Mouse (Mus musculus): ENCODE results near the gene Kcnk2. TPM values are rescaled to one million over a fixed set of nuclear protein-coding genes. Genes with fewer than 3 reads are reported as not detected.

Gene Kcnk2
- polyA plus RNA-seq, 1 experiment, result 5.8 TPM

- Histone ChIP-seq H3K27me3 (ENCODE audit: control insufficient read depth, insufficient read depth, low read length) (no peaks in the 10 kb centered on the region), H3K4me3 (ENCODE audit: control insufficient read depth, low read depth, low read length) (no peak overlapping the region), H3K4me1 (ENCODE audit: control insufficient read depth, insufficient read depth, low read length) (no peaks in the 10 kb centered on the region), H3K36me3 (ENCODE audit: control insufficient read depth, insufficient read depth, low read length) (no peaks in the 10 kb centered on the region), H3K27ac (ENCODE audit: control insufficient read depth, insufficient read depth, low read depth, low read length) (no peak overlapping the region)
- TF ChIP-seq POLR2A (IDR thresholded peaks at IDR 0.05; ENCODE audit: control insufficient read depth, low read depth, low read length) (no peak), CTCF (IDR thresholded peaks at IDR 0.05; ENCODE audit: control insufficient read depth, insufficient read depth, insufficient replicate concordance, low read depth, low read length) (no peak)
These were observed 24.2 kb upstream of the Kcnk2 start for GRCm38 (mm10) chr1:189426252-189426651.

GRCm38 (mm10) chr1:189419914-189420313 lies 17.8 kb upstream of the Kcnk2 start:
- Histone ChIP-seq H3K4me3 (ENCODE audit: control insufficient read depth, low read depth, low read length) (no peak overlapping the region), H3K27me3 (ENCODE audit: control insufficient read depth, insufficient read depth, low read length) (no peaks in the 10 kb centered on the region), H3K36me3 (ENCODE audit: control insufficient read depth, insufficient read depth, low read length) (no peaks in the 10 kb centered on the region), H3K27ac (ENCODE audit: control insufficient read depth, insufficient read depth, low read depth, low read length) (no peak overlapping the region), H3K4me1 (ENCODE audit: control insufficient read depth, insufficient read depth, low read length) (no peaks in the 10 kb centered on the region)
- TF ChIP-seq POLR2A (IDR thresholded peaks at IDR 0.05; ENCODE audit: control insufficient read depth, low read depth, low read length), result no peak
- no peak for TF ChIP-seq CTCF (IDR thresholded peaks at IDR 0.05; ENCODE audit: control insufficient read depth, insufficient read depth, insufficient replicate concordance, low read depth, low read length)

- TF ChIP-seq CTCF (IDR thresholded peaks at IDR 0.05; ENCODE audit: control insufficient read depth, insufficient read depth, insufficient replicate concordance, low read depth, low read length), result no peak
- TF ChIP-seq POLR2A (IDR thresholded peaks at IDR 0.05; ENCODE audit: control insufficient read depth, low read depth, low read length), result no peak
- no peaks in the 10 kb centered on the region for H3K36me3 ChIP-seq (ENCODE audit: control insufficient read depth, insufficient read depth, low read length)
- H3K4me1 ChIP-seq (ENCODE audit: control insufficient read depth, insufficient read depth, low read length), result no peaks in the 10 kb centered on the region
- no peak overlapping the region for H3K27ac ChIP-seq (ENCODE audit: control insufficient read depth, insufficient read depth, low read depth, low read length)
- no peaks in the 10 kb centered on the region for H3K27me3 ChIP-seq (ENCODE audit: control insufficient read depth, insufficient read depth, low read length)
- H3K4me3 ChIP-seq (ENCODE audit: control insufficient read depth, low read depth, low read length), result no peak overlapping the region
These were observed 7.8 kb upstream of the Kcnk2 start for GRCm38 (mm10) chr1:189409906-189410305.

GRCm38 (mm10) chr1:189405221-189405620 lies 3.1 kb upstream of the Kcnk2 start:
- H3K27ac ChIP-seq (ENCODE audit: control insufficient read depth, insufficient read depth, low read depth, low read length), result no peak overlapping the region
- H3K36me3 ChIP-seq (ENCODE audit: control insufficient read depth, insufficient read depth, low read length), result no peaks in the 10 kb centered on the region
- no peak overlapping the region for H3K4me3 ChIP-seq (ENCODE audit: control insufficient read depth, low read depth, low read length)
- H3K27me3 ChIP-seq (ENCODE audit: control insufficient read depth, insufficient read depth, low read length), result no peaks in the 10 kb centered on the region
- H3K4me1 ChIP-seq (ENCODE audit: control insufficient read depth, insufficient read depth, low read length), result no peaks in the 10 kb centered on the region
- no peak for TF ChIP-seq CTCF (IDR thresholded peaks at IDR 0.05; ENCODE audit: control insufficient read depth, insufficient read depth, insufficient replicate concordance, low read depth, low read length)
- no peak for TF ChIP-seq POLR2A (IDR thresholded peaks at IDR 0.05; ENCODE audit: control insufficient read depth, low read depth, low read length)

GRCm38 (mm10) chr1:189403546-189403945 lies 1.5 kb upstream of the Kcnk2 start:
- Histone ChIP-seq H3K4me3 (ENCODE audit: control insufficient read depth, low read depth, low read length) (no peak overlapping the region), H3K27ac (ENCODE audit: control insufficient read depth, insufficient read depth, low read depth, low read length) (no peak overlapping the region), H3K27me3 (ENCODE audit: control insufficient read depth, insufficient read depth, low read length) (no peaks in the 10 kb centered on the region), H3K36me3 (ENCODE audit: control insufficient read depth, insufficient read depth, low read length) (no peaks in the 10 kb centered on the region), H3K4me1 (ENCODE audit: control insufficient read depth, insufficient read depth, low read length) (no peaks in the 10 kb centered on the region)
- TF ChIP-seq CTCF (IDR thresholded peaks at IDR 0.05; ENCODE audit: control insufficient read depth, insufficient read depth, insufficient replicate concordance, low read depth, low read length) (no peak), POLR2A (IDR thresholded peaks at IDR 0.05; ENCODE audit: control insufficient read depth, low read depth, low read length) (no peak)

- H3K27me3 ChIP-seq (ENCODE audit: control insufficient read depth, insufficient read depth, low read length), result no peaks in the 10 kb centered on the region
- H3K4me1 ChIP-seq (ENCODE audit: control insufficient read depth, insufficient read depth, low read length), result no peaks in the 10 kb centered on the region
- no peaks in the 10 kb centered on the region for H3K36me3 ChIP-seq (ENCODE audit: control insufficient read depth, insufficient read depth, low read length)
- TF ChIP-seq CTCF (IDR thresholded peaks at IDR 0.05; ENCODE audit: control insufficient read depth, insufficient read depth, insufficient replicate concordance, low read depth, low read length) (no peak), POLR2A (IDR thresholded peaks at IDR 0.05; ENCODE audit: control insufficient read depth, low read depth, low read length) (no peak)
- no peak overlapping the region for H3K27ac ChIP-seq (ENCODE audit: control insufficient read depth, insufficient read depth, low read depth, low read length)
- H3K4me3 ChIP-seq (ENCODE audit: control insufficient read depth, low read depth, low read length), result no peak overlapping the region
These were observed 1.1 kb upstream of the Kcnk2 start for GRCm38 (mm10) chr1:189403139-189403538.

GRCm38 (mm10) chr1:189386848-189387247 lies 15.2 kb downstream of the Kcnk2 start:
- Histone ChIP-seq H3K27ac (ENCODE audit: control insufficient read depth, insufficient read depth, low read depth, low read length) (no peak overlapping the region), H3K36me3 (ENCODE audit: control insufficient read depth, insufficient read depth, low read length) (no peaks in the 10 kb centered on the region), H3K27me3 (ENCODE audit: control insufficient read depth, insufficient read depth, low read length) (no peaks in the 10 kb centered on the region), H3K4me3 (ENCODE audit: control insufficient read depth, low read depth, low read length) (no peak overlapping the region), H3K4me1 (ENCODE audit: control insufficient read depth, insufficient read depth, low read length) (no peaks in the 10 kb centered on the region)
- no peak for TF ChIP-seq POLR2A (IDR thresholded peaks at IDR 0.05; ENCODE audit: control insufficient read depth, low read depth, low read length)
- no peak for TF ChIP-seq CTCF (IDR thresholded peaks at IDR 0.05; ENCODE audit: control insufficient read depth, insufficient read depth, insufficient replicate concordance, low read depth, low read length)

GRCm38 (mm10) chr1:189386141-189386540 lies 15.9 kb downstream of the Kcnk2 start:
- TF ChIP-seq CTCF (IDR thresholded peaks at IDR 0.05; ENCODE audit: control insufficient read depth, insufficient read depth, insufficient replicate concordance, low read depth, low read length), result no peak
- TF ChIP-seq POLR2A (IDR thresholded peaks at IDR 0.05; ENCODE audit: control insufficient read depth, low read depth, low read length), result no peak
- Histone ChIP-seq H3K27ac (ENCODE audit: control insufficient read depth, insufficient read depth, low read depth, low read length) (no peak overlapping the region), H3K36me3 (ENCODE audit: control insufficient read depth, insufficient read depth, low read length) (no peaks in the 10 kb centered on the region), H3K4me1 (ENCODE audit: control insufficient read depth, insufficient read depth, low read length) (no peaks in the 10 kb centered on the region), H3K27me3 (ENCODE audit: control insufficient read depth, insufficient read depth, low read length) (no peaks in the 10 kb centered on the region), H3K4me3 (ENCODE audit: control insufficient read depth, low read depth, low read length) (no peak overlapping the region)
